Mouse (Mus musculus): ENCODE measurements around the gene Srgap1.

Srgap1 gene

DNA sequence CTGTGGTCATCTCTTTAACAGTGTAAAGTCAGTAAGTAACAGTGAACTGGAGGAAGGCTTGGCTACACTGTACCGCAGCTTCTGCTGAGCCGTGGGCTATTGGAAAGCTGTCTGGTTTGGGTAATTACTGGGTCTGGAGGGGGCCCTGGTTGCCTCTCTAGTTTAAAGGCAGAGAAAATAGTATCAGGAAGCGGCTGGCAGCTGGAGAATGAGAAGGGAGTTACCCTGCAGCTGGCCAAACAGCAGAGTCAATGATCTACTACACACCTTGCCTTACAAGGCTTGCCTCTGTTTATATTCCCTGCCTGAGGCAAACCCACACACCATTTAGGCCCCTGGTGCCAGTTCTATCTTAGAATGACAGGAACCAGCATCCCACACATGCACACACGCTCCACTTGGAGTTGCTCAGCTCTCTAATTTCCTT lies 174.0 kb downstream of the Srgap1 start:
- no peak for DNase-seq

DNA sequence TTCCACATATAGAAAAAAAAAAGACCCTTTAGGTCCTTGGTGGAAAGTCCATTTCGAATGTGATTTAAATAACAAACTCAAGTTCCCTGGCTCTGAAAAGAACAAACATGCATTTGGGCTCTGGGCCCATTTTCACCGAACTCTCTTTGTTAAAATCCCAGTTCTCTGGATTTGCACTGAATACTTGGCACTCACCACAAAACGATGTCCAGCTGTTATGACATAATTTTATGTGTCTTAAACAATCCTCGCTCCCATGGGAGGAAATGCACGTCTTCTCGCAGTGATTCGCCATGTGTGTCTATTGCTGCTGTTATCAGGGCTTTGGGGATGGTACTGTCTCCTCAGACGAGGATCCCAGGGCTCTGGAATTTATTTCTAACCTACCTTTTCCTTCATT lies 177.2 kb downstream of the Srgap1 start:
- no peak for DNase-seq

DNA sequence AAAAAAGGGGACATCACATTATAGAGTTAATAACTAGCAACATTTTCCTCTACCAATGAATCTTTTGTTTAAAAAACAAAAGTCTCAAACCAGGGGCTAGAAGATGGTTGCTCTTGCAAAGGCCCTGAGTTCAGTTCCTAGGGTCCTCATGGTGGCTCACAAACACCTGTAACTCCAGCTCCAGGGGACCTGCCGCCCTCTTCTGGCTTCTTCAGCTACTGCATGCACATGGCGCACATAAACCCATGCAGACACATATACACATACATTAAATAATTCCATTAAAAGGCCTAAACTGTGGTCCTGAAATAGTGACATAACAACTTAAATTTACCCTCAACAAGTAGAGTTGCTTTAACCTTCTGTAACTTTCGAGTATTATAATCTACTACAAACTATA lies 178.9 kb downstream of the Srgap1 start:
- no peak for DNase-seq

DNA sequence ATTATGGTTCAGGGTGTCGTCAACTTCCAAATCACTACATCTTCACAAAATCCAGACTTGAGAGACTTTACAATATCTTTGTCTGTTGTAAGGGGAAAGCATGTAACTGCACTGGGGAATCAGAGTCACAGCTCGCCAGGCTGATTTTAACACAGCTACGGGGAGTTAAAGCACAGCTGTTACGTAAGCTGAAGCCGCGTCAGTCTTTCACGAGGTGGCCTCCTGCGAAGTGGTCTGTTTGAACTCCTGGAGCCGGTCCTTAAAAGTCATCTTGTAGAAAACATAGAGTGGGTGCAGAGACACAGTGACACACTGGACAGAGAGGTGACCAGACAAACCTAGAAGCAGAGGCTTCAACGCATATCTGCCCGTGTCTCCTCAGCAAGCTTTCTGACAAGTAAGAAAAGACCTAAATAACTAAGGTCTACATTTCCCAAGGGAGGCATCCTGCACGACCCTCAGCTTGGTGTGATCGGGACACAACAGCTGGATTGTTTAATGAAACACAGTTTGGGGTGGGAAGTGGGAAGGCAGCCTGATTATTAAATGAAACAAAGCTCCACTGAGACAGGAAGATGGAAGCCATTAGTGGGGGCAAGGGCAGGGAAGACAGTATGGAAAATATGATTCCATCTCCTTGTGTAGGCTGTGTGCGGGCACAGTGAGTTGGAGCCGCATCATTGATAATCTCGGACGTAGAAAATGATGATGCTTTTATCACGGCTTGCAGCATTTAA lies 181.4 kb downstream of the Srgap1 start:
- no peak for DNase-seq

DNA sequence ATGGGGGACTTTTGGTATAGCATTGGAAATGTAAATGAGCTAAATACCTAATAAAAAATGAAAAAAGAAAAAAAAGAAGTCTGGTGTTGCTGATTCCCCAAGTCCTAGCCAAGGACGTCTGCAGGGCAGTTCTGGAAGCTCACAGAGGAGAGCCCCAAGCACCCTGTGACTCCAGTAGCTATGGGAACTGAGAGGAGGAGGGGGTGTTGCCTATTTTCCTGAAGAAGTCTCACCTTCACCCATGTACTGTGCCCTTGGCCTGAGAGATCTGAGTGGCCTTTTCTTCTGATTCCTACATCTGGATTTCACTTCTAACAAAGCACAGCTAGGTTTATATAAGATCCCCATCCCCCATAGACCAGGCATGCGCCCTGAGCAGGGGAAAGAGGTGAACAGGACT lies 186.2 kb downstream of the Srgap1 start:
- DNase-seq: no peak

DNA sequence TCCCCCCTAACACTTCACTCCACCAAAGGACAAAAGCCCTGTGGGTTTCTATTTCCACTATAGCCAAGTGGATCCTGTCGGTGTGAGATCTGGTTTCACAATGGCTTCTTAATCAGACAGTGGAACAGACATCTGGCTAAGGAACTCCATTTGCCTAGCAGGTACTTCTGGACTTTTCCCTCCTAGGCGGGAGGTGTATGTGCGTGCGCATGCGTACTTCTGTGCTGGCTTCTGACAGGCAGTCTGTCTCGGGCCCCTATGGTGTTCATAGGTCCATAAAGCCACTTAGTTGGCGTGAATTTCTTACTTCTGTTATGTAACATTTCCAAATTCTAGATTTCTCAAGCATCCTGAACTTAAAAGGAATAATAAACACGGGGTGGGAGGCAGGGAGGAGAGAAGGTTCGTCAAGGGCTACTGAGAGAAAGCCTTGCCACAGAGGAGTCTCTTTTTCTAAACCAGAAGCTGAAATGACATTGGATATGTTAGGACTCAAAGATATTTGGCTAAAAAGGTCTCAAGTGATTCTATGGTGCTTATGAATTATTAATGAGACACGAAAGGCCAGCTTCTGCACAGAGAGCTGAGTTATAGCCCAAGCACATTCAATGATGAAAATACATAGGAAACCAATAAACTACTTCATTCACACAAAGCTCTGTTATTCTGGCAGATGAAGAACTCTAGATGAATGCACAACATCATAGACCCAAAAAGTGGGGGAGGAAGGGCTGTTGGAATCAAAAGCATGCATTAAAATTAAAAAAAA lies 187.1 kb downstream of the Srgap1 start:
- no peak for DNase-seq

DNA sequence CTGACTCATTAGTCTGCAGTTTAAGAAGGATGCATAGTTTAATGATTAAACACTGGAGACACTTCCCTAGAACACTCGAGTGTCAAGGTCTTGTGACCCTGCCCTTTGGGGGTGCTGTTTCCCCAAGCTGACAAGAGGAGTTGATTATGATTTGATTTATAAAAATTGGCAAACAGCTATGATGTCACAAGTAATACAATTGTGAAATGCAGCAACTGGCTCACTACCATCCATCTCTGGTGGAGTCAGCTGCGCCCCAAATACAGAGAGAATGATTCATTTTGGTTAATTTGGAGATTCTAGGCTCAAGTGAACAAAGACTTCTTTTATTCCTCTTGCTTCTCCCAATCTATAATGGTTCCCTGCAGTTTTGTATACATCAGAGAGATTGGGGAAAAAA lies 188.2 kb downstream of the Srgap1 start:
- DNase-seq: no peak

DNA sequence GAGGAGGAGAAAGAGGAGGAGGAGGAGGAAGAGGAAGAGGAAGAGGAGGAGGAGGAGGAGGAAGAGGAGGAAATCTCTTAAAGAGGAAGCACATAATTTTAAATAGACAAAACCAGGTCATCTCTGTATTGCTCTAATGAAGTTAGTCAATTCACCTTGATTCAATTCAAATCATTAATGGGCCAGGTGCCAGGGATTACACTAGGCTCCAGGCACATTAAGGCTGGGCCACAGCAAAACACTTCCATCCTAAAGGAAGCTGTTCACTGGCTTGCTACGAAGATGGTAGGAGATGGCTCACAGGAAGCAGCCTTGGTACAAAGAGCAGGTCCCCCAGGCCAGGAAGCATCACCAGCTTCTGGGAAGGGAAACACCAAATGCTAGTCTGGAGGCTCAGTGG lies 189.0 kb downstream of the Srgap1 start:
- DNase-seq: no peak

DNA sequence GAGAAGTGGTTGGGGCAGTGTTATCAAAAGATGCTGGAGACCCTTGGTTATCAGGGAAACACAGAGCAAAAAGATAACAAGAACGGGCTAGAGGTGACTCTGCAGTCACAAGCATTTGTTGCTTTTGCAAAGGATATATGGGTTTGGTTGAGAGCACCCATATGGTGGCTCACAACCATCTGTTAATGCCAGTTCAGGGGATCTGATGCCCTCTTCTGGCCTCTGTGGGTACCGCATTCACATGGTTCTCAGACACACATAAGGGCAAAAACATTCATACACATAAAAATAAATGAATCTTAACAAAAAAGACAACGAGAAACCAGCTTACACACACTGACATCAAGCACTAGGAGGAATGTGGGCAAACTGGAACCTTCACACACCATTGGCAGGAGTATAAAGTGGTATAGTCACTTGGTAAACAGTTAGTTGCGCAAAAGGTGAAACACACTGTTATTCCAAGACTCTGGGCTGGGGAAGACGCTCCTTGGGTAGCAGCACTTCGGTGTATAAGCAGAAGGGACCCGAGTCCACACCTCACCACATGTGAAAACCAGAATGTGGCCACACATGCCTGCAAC lies 191.2 kb downstream of the Srgap1 start:
- no peak for DNase-seq

DNA sequence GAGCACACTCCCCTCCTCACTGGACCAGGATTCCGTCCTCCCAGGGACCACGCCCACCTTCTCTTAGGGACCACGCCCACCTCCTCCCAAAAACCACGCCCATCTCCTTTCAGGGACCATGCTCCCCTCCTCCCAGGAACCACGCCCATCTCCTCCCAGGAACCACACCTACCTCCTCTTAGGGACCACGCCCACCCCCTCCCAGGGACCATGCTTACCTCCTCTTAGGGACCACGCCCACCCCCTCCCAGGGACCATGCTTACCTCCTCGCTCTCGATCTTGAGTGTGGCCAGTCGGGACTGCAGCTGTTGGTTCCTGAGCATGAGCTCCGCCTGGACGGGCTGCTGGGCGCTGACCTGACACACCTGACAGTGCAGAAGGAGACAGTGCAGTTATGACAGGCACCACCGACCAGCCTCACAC lies 193.7 kb downstream of the Srgap1 start:
- no peak for DNase-seq

DNA sequence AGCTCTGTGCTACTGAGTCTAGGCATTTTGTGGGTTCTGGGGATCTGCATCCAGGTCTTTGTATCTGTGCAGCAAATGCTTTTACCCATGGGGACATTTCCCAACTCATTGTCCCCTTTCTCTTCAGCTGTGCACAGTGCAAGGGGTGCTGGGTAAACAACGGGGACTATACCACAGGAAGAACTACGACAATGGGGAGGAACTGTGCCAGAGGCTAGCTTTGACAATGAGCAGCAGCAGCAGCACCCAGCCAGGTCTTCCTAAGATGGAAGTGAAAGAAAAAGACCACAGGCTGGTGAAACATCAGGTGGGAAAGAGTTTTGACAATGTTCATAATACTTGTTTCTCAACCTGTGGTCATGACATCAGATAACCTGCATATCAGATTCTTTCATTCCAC lies 197.6 kb downstream of the Srgap1 start:
- DNase-seq: no peak

DNA sequence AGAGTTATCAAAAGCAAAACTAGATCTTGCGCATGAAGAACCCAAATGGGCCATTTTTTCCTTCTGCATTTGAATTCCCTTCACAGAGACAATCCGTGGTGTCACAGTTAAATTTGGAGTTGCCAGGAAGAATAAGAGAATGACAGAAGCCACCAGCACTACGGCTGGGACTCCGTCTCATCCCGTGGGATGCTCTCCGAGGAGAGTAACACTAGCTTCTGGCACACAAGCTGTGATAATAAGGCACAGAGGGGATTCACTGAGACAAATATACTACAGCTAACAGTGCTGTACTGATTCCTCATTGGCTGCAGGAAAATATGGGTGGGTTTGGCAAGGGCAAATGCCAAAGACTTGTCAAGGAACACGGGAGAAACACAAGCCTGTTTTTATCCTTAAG lies 201.4 kb downstream of the Srgap1 start:
- no peak for DNase-seq

DNA sequence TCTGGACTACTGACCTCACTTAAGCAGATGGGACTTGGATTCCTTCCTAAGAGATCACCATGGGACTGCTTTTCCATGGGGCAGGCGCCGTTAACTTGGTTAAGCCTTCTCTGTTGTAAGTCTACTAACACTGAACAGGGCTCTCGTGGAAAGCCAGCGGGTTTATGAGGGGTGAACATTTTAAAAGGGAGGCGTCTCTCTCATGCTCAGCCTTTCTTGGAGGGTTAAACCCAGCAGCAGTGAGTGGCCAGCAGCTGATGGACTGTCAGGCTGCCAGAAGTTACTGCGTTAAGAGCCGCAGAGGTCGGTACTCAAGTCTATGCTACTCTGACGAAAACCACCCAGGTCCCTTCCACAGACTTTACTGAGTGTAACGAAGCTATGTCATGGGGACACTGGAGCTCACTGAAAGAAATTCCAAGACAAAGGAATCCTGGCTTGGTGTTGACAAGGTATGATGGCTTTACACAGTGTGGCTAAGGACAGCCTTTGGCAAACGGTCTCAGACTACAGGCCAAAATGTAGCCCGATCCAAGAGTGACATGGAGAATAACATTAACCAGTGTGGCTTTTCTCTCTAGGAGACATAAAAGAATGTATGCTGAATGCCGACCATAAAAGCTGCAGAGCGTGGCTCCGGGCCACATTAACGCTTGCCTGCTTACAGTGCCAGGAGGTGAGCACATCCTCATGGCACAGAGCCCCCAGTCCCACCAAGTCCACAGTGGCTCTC lies 209.8 kb downstream of the Srgap1 start:
- peak; percentile 31 for DNase-seq

DNA sequence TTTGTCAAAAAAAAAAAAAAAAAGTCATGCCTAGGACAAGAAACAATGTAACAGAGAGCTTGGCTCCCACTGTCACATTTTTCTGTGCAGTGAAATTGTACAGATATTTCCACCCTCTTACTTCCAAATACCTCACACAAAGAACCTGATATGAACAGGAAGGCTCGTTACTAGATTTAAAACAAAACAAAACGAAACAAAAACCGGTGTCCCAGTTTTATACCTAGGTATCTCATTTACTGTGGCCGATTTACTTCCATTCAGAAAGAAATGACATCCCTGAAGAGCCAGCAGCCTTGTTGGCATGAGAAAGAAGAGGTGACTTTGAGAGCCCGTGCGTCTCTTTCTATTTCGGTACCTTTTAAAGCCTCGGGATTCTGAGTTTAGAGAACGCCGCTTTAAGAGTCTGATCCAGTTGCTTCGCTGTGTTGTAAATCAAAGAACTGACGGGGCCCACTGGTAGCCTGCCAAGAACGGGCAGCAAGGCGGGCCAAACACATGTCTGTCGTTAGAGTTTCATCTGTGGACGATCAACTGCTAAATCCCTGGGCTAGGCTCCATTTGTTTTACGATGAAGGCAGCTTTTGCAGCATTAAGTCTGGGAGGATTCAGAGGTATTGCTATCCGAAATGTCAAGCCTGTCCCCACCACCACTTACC lies 210.5 kb downstream of the Srgap1 start:
- DNase-seq: peak; percentile 80

DNA sequence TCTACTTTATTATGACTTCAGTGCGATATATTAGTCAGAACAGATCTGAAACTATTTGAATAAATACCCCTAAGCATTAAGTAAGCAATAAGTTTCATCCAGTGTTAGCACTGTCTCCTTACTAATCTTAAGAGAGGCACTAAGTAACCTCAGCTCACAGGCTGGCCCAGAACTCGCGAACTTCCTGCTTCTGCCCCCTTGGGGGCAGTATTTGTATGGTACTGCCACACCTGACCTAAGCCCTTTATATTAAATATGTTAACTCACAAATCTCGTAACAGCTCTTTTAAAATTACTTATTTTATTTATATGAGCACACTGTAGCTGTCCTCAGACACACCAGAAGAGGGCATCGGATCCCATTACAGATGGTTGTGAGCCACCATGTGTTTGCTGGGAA lies 213.7 kb downstream of the Srgap1 start:
- DNase-seq: no peak

DNA sequence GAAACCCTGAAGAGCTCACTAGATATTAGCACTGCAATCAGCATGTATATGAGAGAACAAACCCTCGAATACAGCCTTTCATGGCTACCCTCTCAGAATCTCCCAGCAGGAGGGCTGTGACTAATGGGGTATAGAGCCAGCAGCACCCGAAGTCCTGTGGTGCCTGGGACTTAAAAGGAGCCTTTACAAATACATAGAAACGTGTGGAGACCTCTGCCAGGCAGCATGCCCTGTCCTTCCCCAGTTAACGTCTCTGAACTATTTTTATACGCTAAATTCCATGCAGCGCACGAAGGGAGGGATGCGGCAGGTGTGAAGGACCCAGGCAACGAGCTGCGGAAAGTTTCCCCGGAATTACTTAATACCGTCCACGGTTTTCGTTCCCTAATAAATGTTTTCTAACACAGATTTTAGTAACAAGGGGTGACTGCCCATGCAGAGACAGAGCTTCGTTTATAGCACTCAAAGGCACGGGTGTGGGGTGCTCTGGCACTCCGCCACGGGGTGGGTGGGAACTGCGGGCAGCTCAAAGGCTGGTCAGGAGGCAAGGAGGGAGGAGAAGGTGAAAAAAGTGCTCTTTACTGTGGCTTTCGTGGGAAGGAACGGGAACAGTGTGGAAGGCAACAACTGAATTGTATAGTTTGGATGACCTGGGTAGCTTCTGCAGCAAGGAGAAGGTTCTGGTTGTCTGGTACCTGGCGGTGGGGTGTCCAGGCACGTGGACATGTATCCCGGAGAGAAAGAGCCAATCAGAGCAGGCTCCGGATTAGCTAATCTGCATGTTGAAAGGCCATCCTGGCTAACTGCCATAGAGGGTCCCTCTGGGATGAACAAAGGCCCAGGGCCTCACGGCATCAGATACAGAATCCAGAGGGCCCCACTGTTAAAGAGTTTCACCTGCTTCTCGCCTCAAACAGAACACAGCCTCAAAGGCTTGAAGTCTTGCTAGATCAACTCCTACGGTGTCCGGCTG lies 216.5 kb downstream of the Srgap1 start:
- DNase-seq: peak; percentile 22

DNA sequence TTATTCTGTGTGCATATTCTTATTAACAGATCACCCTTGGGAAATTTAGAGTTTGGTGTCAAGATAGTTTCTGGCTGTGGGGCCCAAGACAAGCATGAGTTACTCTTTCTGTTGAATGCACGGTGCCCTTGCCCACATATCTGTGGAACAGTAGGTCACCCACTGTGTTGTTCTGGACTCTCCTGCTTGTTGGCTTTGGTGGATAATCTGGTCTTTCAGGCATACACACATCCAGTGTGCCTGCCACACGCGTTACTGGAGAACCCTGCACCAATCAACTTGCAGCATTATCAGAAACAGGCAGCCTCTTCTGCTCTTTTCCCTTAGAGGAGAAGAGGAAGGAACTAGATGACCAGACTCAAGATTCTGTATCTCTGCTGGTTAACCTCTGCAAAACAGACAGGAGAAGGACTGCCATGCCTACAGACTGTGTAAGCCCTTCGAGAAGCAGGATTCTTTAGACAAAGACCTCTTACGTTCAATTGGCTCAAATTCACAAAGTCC lies 217.3 kb downstream of the Srgap1 start:
- DNase-seq: no peak

DNA sequence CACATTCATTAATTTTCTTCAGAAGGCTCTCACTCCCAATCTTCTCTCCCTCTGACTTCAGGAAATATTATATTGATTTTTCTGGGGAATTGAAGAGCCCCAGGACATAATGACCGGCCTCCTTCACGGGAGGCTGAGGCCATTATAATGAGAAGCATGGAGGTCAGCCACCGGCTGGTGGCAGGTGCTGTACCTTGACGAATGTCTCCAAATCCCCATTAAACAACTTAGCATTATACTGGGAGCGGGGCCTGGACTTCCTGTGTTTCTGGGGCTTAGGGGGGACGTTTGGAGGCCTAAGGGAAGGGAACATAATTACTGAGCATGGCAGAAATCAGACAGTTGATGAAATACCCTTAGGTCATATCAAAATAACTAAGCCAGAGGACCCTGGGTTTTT lies 218.1 kb downstream of the Srgap1 start:
- no peak for DNase-seq

DNA sequence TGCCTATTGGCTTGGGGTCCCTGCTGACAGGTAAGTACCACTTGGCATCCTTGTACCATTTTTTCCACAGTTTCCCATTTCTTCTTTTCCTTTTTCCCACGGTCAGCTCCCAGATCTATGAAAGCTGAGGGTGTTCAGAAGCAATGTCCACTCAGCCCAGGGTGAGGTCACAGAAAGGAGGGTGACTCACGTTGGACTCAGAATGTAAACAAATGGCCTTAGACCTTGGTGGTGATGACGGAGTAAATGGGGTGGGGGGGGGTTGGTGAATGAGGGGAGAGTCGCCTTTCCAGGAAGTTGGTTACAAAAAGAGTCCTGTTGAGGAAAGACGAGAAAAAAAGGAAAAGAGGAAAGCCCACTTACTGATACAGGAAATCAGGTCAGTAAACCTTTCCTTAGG lies 224.4 kb downstream of the Srgap1 start:
- DNase-seq: no peak

DNA sequence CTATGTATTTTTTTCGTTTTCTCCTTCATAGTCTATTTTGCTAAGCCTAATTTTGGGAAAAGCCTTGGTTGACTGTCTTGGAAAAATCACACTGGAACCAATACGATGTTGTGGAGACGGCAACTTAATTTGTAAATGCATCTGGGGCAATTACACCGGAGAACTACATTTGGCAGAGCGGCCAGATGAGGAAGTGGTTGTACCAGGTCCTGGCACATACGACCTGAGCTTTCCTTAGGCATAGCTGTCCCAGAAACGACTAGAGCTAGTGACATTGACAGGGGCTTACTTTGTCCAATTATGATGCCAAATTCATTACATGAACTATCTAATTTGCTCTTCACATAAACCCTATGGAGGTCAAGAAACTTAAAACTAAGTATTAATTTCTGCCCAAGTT lies 226.3 kb downstream of the Srgap1 start:
- no peak for DNase-seq

DNA sequence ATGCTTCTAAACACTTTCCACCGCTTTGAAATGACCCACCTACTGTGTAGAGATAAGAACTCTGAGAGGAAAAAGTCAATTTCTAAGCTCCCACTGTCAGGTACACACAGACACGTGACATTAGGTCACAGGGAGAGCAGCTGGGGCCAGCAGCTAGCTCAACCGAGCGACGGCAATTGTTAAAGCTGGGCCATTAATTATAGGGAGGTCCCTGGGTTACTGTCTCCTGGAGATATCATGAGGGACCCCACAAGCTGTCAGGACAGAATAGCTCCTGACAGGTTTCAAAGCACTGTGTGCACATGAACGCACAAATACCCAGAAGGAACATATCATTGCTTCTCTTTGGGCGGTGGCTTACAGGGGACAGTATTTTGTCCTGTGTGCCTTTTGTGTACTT lies 229.1 kb downstream of the Srgap1 start:
- no peak for DNase-seq

DNA sequence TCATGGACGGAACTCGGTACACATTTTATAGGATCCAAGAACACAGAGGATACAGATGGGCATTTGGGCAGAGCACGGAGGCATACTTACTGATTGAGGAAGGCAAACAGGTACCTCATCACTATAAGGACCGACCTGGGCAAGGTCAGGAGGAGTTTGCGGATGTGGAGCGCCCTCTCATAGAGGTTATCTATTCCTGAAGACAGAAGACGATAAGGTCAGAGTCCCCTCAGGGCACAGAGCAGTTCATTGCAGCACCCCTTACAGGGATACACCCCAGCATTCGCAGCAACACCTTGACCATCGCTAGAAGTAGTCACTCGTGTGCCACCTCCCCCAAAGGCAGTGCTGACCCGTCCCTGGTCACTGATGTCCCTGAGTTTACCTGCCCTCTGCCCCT lies 239.3 kb downstream of the Srgap1 start:
- no peak for DNase-seq
